Mouse (Mus musculus) gastrocnemius, postnatal 36 days (tissue): ENCODE measurements around the gene Unc119b. TPM values are rescaled to one million over a fixed set of nuclear protein-coding genes. Genes with fewer than 3 reads are reported as not detected.
"Not testable (repeated sequence)": the region's sequence is repeated elsewhere in the genome, so short reads cannot be mapped to it uniquely, and the experiment has no call there.

Source experiments
- DNase-seq, 2 experiments: peaks; one replicate each; pipeline ENCODE4 v3.0.0; 2022
- intact Hi-C: fragments of 180-260 bp; cut with DNase I; formaldehyde crosslinking; loops from one replicate; pipeline ENCODE4 v1.15.1; 2025
- long read RNA-seq, 2 experiments: library from polyadenylated mRNA; stranded (forward); transcript quantifications; one replicate each; pipeline ENCODE4 v2.0.0; 2021
- total RNA-seq, 2 experiments: library from RNA; stranded (reverse); gene quantifications; 2 replicates each; pipeline ENCODE4 v1.2.3; 2021

The Unc119b gene
- total RNA-seq, result 1 to 10 TPM; 8.5 to 9.0 TPM
- long read RNA-seq, experiment 1, transcript Unc119b-201 (5 exons, 3,659 nt), result major isoform, 5 of 7 reads
- long read RNA-seq, experiment 1, partial matches to known transcripts, result 0 of 7 reads
- long read RNA-seq, experiment 1, other reads (novel, unspliced or antisense), result 2 of 7 reads
- long read RNA-seq, experiment 2, transcript Unc119b-201 (5 exons, 3,659 nt), result major isoform, 8 of 12 reads
- long read RNA-seq, experiment 2, partial matches to known transcripts, result 0 of 12 reads
- long read RNA-seq, experiment 2, other reads (novel, unspliced or antisense), result 4 of 12 reads

- intact Hi-C loops, result no loop called here
- DNase-seq, result peak; percentile 84 to 88
Measured at GRCm38 (mm10) chr5:115134234-115135165, at the start of gene Unc119b. Gene Unc119b (minus strand): TSS chr5:115134975.

GRCm38 (mm10) chr5:115183482-115183881 lies 48.7 kb upstream of the Unc119b start:
- DNase-seq, result no peak
- intact Hi-C loops, result loop anchor here (10.0 kb wide), 1 partner anchor 161 kb away; the partner anchor contains the start of genes Cox6a1, Gatc and Triap1

- intact Hi-C loops, result loop anchor here (10.0 kb wide), 1 partner anchor 162 kb away; the partner anchor contains the start of genes Cox6a1, Gatc and Triap1
- DNase-seq, result no peak
Measured at GRCm38 (mm10) chr5:115182925-115183324, 48.1 kb upstream of the Unc119b start.

GRCm38 (mm10) chr5:115181248-115181940 lies 46.6 kb upstream of the Unc119b start:
- DNase-seq, result no peak
- intact Hi-C loops, result loop anchor here (10.0 kb wide), 1 partner anchor 163 kb away; the partner anchor contains the start of genes Cox6a1, Gatc and Triap1

- intact Hi-C loops, result no loop called here
- DNase-seq, result no peak
Measured at GRCm38 (mm10) chr5:115179596-115179995, 44.8 kb upstream of the Unc119b start.

GRCm38 (mm10) chr5:115177866-115178265 lies 43.1 kb upstream of the Unc119b start:
- no peak for DNase-seq

GRCm38 (mm10) chr5:115174554-115174953 lies 39.8 kb upstream of the Unc119b start:
- no peak for DNase-seq
- intact Hi-C loops, result no loop called here

More at GRCm38 (mm10) chr5:115177866-115178265, 43.1 kb upstream of the Unc119b start:
- intact Hi-C loops, result no loop called here

- DNase-seq, result no peak
Measured at GRCm38 (mm10) chr5:115170150-115170549, 35.4 kb upstream of the Unc119b start.

GRCm38 (mm10) chr5:115168641-115169415 lies 34.1 kb upstream of the Unc119b start:
- no peak for DNase-seq
- intact Hi-C loops, result loop anchor here (5.0 kb wide), 1 partner anchor 192 kb away; no protein-coding TSS in a partner anchor

More at GRCm38 (mm10) chr5:115170150-115170549, 35.4 kb upstream of the Unc119b start:
- intact Hi-C loops, result no loop called here

- intact Hi-C loops, result loop anchor here (5.0 kb wide), 1 partner anchor 190 kb away; no protein-coding TSS in a partner anchor
- DNase-seq, result no peak
Measured at GRCm38 (mm10) chr5:115167396-115167795, 32.6 kb upstream of the Unc119b start.

GRCm38 (mm10) chr5:115166815-115167194 lies 32.0 kb upstream of the Unc119b start:
- intact Hi-C loops, result loop anchor here (5.0 kb wide), 1 partner anchor 190 kb away; no protein-coding TSS in a partner anchor

GRCm38 (mm10) chr5:115165895-115166814 lies 31.4 kb upstream of the Unc119b start:
- no peak for DNase-seq
- intact Hi-C loops, result loop anchor here (5.0 kb wide), 1 partner anchor 189 kb away; no protein-coding TSS in a partner anchor

More at GRCm38 (mm10) chr5:115166815-115167194, 32.0 kb upstream of the Unc119b start:
- DNase-seq, result no peak

- intact Hi-C loops, result loop anchor here (5.0 kb wide), 1 partner anchor 188 kb away; no protein-coding TSS in a partner anchor
- no peak for DNase-seq
Measured at GRCm38 (mm10) chr5:115165351-115165750, 30.6 kb upstream of the Unc119b start.

GRCm38 (mm10) chr5:115164446-115164845 lies 29.7 kb upstream of the Unc119b start:
- intact Hi-C loops, DNase-seq: not testable (repeated sequence)

GRCm38 (mm10) chr5:115163563-115163962 lies 28.8 kb upstream of the Unc119b start:
- intact Hi-C loops, result loop anchor here (1.0 kb wide), 1 partner anchor 38 kb away; no protein-coding TSS in a partner anchor

GRCm38 (mm10) chr5:115161940-115162279 lies 27.1 kb upstream of the Unc119b start:
- intact Hi-C loops, DNase-seq: not testable (repeated sequence)

More at GRCm38 (mm10) chr5:115163563-115163962, 28.8 kb upstream of the Unc119b start:
- peak; percentile 62 to 63 for DNase-seq

GRCm38 (mm10) chr5:115161064-115161939 lies 26.5 kb upstream of the Unc119b start:
- DNase-seq, result no peak
- intact Hi-C loops, result no loop called here
